Mouse (Mus musculus) C2C12 (cell line): ENCODE data around the gene Mrps18b. TPM values are rescaled to one million over a fixed set of nuclear protein-coding genes. Genes with fewer than 3 reads are reported as not detected.

Source experiments
- H3K27me3 ChIP-seq: one replicate; pipeline ENCODE4 v1.6.1; 2011; ENCODE audit not compliant: control insufficient read depth, insufficient read depth, insufficient read length
- H3K36me3 ChIP-seq: one replicate; pipeline ENCODE4 v1.6.1; 2011; ENCODE audit not compliant: control insufficient read depth, insufficient read depth
- H3K4me3 ChIP-seq: one replicate; pipeline ENCODE4 v1.5.1; 2011; ENCODE audit warnings: mild to moderate bottlenecking, control low read depth; ENCODE audit not compliant: poor library complexity, insufficient read depth, severe bottlenecking
- H3K79me2 ChIP-seq: one replicate; pipeline ENCODE4 v1.6.1; 2011; ENCODE audit not compliant: control insufficient read depth, insufficient read depth
- H3K79me3 ChIP-seq: one replicate; pipeline ENCODE4 v1.6.1; 2011; ENCODE audit warnings: low read depth, control low read depth
- H3ac ChIP-seq: one replicate; pipeline ENCODE3; 2011; ENCODE audit warnings: low read depth; ENCODE audit not compliant: control insufficient read depth, insufficient read length
- CEBPB ChIP-seq: IDR thresholded peaks from one replicate; pipeline ENCODE4 v1.6.1; 2011; ENCODE audit warnings: low read depth, mild to moderate bottlenecking, control low read depth, moderate library complexity
- CTCF ChIP-seq: IDR thresholded peaks from one replicate; pipeline ENCODE4 v1.5.1; 2011; ENCODE audit not compliant: control insufficient read depth, insufficient read depth, insufficient read length
- FOSL1 ChIP-seq: IDR thresholded peaks from one replicate; pipeline ENCODE4 v1.8.0; 2011; ENCODE audit warnings: mild to moderate bottlenecking, low read length; ENCODE audit not compliant: poor library complexity, insufficient read depth, severe bottlenecking
- MAX ChIP-seq: IDR thresholded peaks from one replicate; pipeline ENCODE4 v1.6.1; 2011; ENCODE audit warnings: mild to moderate bottlenecking, control low read depth
- MYOD1 ChIP-seq: IDR thresholded peaks from one replicate; pipeline ENCODE4 v1.6.1; 2011; ENCODE audit warnings: low read depth; ENCODE audit not compliant: control insufficient read depth, insufficient read length
- MYOG ChIP-seq: IDR thresholded peaks from one replicate; pipeline ENCODE4 v1.6.1; 2011; ENCODE audit not compliant: control insufficient read depth, insufficient read length; ENCODE audit errors: extremely low read depth
- USF1 ChIP-seq: IDR thresholded peaks from one replicate; pipeline ENCODE4 v1.6.1; 2011; ENCODE audit warnings: low read depth, mild to moderate bottlenecking, control low read depth, moderate library complexity
- polyA plus RNA-seq: library from polyadenylated mRNA; unstranded; fragments of >200 nt; fragmentation: generic; extraction: Trizol; gene quantifications from one replicate; pipeline ENCODE4 v1.2.1, GENCODE M21; 2012; ENCODE audit warnings: missing spikeins

Gene Mrps18b
- polyA plus RNA-seq, 1 experiment = 153 TPM

- Histone ChIP-seq H3K4me3 (no peak overlapping the region), H3ac (no peak overlapping the region), H3K79me2 (no peaks in the 10 kb centered on the region), H3K27me3 (no peaks in the 10 kb centered on the region), H3K36me3 (peaks cover 86% of the 10 kb centered on the region), H3K79me3 (peaks cover 1% of the 10 kb centered on the region)
- TF ChIP-seq MAX = no peak
- no peak for TF ChIP-seq USF1
- no peak for TF ChIP-seq CEBPB
- no peak for TF ChIP-seq FOSL1
- no peak for TF ChIP-seq MYOG
- TF ChIP-seq CTCF = no peak
- no peak for TF ChIP-seq MYOD1
Observed at GRCm38 (mm10) chr17:35927471-35927870, 11.3 kb upstream of the Mrps18b start.

GRCm38 (mm10) chr17:35923281-35923680 is 7.1 kb upstream of the Mrps18b start:
- H3K4me3 ChIP-seq = no peak overlapping the region
- H3K79me2 ChIP-seq = peaks cover 35% of the 10 kb centered on the region
- H3K27me3 ChIP-seq = no peaks in the 10 kb centered on the region
- no peak overlapping the region for H3ac ChIP-seq
- H3K36me3 ChIP-seq = peaks cover 86% of the 10 kb centered on the region
- H3K79me3 ChIP-seq = peaks cover 17% of the 10 kb centered on the region
- TF ChIP-seq CTCF (no peak), CEBPB (no peak), USF1 (no peak), MYOG (no peak), FOSL1 (no peak), MYOD1 (no peak), MAX (no peak)

GRCm38 (mm10) chr17:35922566-35922965 is 6.4 kb upstream of the Mrps18b start:
- Histone ChIP-seq H3ac (no peak overlapping the region), H3K36me3 (peaks cover 85% of the 10 kb centered on the region), H3K79me2 (peaks cover 42% of the 10 kb centered on the region), H3K4me3 (no peak overlapping the region), H3K27me3 (no peaks in the 10 kb centered on the region), H3K79me3 (peaks cover 25% of the 10 kb centered on the region)
- TF ChIP-seq USF1 (no peak), CEBPB (no peak), MYOD1 (no peak), MYOG (no peak), MAX (no peak), CTCF (no peak), FOSL1 (no peak)

GRCm38 (mm10) chr17:35921710-35922109 is 5.5 kb upstream of the Mrps18b start:
- Histone ChIP-seq H3K4me3 (no peak overlapping the region), H3K79me3 (peaks cover 31% of the 10 kb centered on the region), H3K79me2 (peaks cover 50% of the 10 kb centered on the region), H3K27me3 (no peaks in the 10 kb centered on the region), H3K36me3 (peaks cover 83% of the 10 kb centered on the region), H3ac (no peak overlapping the region)
- TF ChIP-seq CTCF = no peak
- no peak for TF ChIP-seq MYOD1
- no peak for TF ChIP-seq MYOG
- no peak for TF ChIP-seq USF1
- TF ChIP-seq MAX = no peak
- no peak for TF ChIP-seq FOSL1
- no peak for TF ChIP-seq CEBPB

DNA sequence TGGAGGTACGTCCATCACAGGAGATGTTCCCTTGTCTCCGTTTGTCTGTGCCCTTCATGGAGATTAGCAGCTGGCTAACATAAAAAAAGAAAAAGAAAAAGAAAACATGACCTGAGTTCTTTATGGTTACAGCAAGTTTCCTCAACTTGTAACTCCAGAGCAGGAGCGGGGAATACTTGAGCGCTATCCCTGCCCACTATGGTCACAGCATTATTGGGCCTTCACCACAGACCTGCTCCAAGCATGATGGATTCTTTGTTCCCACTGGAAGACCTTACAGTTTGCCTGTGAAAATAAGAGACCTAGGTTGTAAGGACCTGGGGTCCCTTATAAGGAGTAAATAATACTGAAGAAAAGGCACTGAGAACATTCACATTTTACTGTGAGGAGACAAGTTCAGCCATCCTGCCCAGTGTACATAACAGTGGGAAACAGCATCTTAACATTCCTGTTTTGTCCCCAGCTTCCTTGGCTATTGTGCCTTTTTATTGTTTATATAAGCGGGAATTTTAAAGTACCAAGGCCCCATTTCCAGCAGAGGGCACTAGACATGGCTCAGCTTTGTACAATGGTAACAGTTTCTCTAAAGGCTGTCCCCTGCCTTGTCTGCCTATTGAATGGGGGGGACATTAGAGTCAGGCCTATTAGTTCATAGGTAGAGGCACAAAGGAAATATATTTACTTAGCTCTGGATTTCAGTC is 4.8 kb upstream of the Mrps18b start:
- Histone ChIP-seq H3ac (no peak overlapping the region), H3K4me3 (no peak overlapping the region), H3K79me2 (peaks cover 53% of the 10 kb centered on the region), H3K36me3 (peaks cover 76% of the 10 kb centered on the region), H3K79me3 (peaks cover 32% of the 10 kb centered on the region), H3K27me3 (no peaks in the 10 kb centered on the region)
- no peak for TF ChIP-seq MYOD1
- TF ChIP-seq CEBPB = no peak
- TF ChIP-seq FOSL1 = no peak
- no peak for TF ChIP-seq MYOG
- TF ChIP-seq MAX = no peak
- TF ChIP-seq USF1 = no peak

DNA sequence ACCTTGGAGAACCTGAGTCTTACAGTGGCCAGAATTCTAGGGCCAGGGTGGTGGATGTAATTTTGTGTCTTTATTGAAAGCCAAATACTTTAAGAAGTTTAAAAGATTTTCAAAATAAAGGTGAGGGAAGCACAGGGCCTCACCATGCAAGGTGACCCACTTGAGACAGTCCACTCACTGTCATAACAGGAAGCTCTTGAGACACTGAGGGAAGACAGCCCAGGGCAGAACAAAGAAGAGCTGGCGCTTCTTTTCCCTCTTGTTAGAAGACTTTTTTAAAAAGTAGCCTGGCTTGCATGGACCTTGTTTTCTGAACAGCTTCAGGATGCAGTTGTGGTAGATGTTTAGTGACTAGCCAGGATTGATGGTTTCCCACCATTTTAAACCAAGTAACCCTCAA is 4.2 kb upstream of the Mrps18b start:
- Histone ChIP-seq H3K36me3 (peaks cover 70% of the 10 kb centered on the region), H3K4me3 (no peak overlapping the region)

More for the DNA sequence above, 4.2 kb upstream of the Mrps18b start:
- no peaks in the 10 kb centered on the region for H3K27me3 ChIP-seq
- TF ChIP-seq MYOG (no peak), CEBPB (no peak), FOSL1 (no peak), MAX (no peak), MYOD1 (no peak), CTCF (no peak)
- H3ac ChIP-seq = no peak overlapping the region
- H3K79me2 ChIP-seq = peaks cover 59% of the 10 kb centered on the region
- peaks cover 38% of the 10 kb centered on the region for H3K79me3 ChIP-seq
